Mouse (Mus musculus) erythroblast, embryonic 14.5 days (primary cell): ENCODE data around the gene Apbb2.

ENCODE experiments used
- GATA1 ChIP-seq: IDR thresholded peaks from 2 replicates; pipeline ENCODE4 v1.6.1; 2012; ENCODE audit warnings: low read length, inconsistent platforms, mixed read lengths
- TAL1 ChIP-seq: IDR thresholded peaks from 3 replicates; pipeline ENCODE4 v1.6.1; 2012; ENCODE audit warnings: low read length, inconsistent platforms, mixed read lengths

- TF ChIP-seq GATA1, result no peak
- no peak for TF ChIP-seq TAL1
Observed at GRCm38 (mm10) chr5:66499621-66500020, 119.0 kb downstream of the Apbb2 start.
